Mouse (Mus musculus) fat pad, adult 2 months (tissue): ENCODE measurements around the gene Akr7a5.

Experiments
- DNase-seq: peaks from one replicate; pipeline ENCODE4 v3.0.0-alpha.2; 2011; ENCODE audit warnings: low read depth, low spot score; ENCODE audit errors: extremely low read depth

Gene Akr7a5

DNA sequence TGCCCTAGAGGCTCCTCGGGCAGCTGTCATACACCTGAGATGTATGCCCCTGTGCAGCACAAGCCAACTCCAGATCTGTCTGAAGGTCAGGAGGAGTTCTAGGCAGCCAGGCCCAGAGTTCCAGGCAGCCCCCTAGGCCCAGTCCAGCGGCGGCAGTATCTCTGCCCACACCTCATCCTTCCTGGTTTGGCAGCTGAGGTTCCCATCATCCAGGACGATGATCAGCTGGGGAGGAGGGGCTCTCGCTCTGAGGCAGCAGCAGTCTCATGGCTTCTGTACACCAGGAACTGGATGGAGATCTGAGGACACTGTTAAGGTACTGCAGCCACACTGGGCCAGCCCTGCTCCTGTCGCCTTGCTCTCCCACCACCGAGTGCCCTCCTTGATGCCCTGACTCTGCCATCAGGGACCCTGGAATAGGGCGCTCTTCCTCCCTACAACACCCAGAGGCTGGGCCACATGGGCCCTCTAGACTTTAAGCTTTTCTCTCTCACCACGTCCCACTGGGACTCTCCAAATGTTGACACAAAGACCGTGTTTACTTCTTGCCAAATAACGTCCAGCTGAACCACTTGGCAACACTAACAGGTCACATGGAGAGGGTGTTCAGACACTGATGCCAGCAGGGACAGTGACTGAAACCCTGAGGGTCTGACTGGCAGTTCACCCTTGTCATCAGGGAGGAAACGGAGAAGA is 11.7 kb upstream of the Akr7a5 start:
- no peak for DNase-seq

DNA sequence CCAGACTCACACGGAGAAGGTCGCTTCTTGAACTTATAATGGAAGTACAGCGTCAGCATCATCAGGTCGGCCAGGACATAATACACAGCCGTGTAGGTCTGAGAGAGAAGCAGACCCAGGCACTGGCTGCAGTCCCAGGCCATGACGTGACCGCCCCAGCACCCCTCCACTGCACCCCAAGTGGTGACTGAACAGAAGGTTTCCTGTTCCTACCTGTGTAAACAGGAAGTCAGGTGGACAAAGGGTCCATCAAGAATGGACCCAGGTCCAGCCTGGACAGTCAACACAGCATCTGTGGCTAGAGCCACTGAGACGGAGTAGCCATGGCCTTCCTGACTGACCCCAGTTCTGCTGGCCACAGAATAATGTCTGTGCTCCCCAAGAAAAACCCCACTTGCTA is 8.8 kb upstream of the Akr7a5 start:
- no peak for DNase-seq

DNA sequence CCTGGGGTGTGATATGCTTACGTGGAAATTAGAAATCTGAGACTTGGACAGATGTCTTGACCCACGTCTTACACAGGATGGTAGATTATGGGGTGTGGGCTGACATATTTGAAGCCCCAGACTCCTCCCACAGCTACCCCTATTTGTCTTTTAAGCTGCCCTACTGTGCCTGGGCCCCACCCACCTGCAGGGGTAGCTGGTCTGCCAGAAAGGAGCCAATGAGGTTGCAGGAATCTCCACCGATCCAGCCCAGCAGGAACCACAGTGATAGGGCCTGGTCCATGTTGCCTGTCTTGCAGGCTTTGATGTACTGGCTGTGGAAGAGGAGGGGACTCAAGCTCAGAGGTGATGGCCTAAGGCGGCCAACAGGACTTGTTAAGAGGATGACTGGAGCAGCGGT is 8.3 kb upstream of the Akr7a5 start:
- no peak for DNase-seq

DNA sequence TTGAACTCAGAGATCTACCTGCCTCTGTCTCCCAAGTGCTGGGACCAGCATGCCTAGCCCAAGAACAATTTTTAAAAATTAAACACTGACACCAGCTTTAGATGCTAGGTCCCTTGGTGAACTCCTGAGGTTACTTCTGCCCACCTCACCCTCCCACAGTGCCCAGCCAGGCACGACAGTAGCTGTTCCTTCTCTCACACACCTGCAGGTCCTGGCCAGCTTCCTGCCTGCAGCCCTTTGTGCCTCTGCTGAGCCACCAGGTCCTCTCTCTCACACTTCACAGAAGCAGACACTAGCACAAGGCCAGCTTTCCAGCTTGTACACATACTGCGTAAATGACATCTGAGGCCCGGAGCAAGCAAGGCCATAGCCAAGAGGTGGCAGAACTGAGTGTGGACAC is 5.0 kb upstream of the Akr7a5 start:
- DNase-seq, result no peak

DNA sequence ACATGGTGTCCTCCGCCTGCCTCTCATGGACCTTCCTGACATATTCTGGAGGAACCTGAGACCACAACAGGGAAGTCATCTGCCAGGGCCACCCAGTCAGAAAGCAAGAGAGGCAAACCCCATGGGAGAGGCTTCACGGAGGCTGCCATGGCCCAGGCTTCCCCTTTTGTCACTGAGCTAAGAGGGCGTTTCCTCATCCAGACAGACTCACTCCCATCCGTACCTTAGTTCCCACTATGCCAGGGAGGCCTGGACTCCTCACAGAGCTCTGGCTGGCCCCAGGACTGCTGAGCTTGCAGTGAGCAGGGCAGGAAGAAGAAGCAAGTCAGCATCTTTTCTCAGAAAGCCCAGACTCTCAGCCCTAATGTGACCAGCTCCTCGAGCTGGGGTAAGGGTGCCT is 2.6 kb upstream of the Akr7a5 start:
- DNase-seq, result no peak

DNA sequence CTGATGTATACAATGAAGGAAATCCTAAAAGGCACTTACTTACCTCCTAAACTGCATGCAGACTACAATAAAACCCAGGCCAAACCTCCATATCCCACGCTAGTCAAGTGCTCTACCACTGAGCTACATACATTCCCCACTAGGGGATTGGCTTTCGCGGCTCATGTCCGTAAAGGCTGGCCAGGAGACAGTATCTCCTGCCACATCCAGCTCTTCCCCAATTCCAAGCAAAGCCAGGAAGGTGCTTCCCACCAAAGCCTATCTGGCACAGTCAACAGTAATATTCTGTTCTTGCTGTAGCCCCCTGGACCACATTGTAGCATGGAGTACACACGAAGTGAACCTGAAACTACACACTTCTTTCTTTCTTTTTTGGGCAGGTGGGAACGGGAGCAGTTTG is 893 bp upstream of the Akr7a5 start:
- DNase-seq, result no peak

DNA sequence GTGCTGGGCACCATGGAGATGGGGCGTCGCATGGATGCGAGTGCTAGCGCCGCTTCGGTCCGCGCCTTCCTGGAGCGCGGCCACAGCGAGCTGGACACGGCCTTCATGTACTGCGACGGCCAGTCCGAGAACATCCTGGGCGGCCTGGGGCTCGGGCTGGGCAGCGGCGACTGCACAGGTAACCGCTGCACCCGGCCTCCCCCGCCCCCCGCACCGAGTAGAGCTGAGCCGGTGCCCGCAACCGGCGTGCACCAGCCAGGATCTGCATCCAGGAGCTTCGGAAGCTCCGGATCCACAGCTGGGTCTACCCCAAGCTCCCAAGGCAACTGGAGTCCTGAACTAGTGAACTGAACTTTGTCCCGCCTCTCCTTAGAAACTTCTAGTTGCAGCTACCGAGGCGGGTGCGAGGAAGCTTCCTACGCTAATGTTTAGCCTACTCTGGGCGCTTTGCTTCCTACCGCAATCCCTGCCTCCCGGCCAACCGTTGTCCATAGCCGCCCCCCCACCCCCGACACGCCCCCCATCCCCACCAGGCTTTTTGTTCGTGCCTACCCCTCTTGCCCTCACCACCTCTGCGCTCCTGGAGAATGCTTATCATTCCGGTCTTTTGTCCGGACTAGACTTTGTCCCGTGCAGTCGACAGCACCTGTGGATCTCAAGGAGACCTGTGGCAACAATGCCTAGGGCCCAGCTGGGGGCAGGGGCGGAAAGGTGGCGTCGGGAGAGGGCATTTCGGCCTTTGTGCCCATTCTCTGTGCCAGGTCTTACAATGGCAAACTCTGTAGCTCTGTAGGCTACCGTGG is 556 bp downstream of the Akr7a5 start:
- DNase-seq, result no peak

DNA sequence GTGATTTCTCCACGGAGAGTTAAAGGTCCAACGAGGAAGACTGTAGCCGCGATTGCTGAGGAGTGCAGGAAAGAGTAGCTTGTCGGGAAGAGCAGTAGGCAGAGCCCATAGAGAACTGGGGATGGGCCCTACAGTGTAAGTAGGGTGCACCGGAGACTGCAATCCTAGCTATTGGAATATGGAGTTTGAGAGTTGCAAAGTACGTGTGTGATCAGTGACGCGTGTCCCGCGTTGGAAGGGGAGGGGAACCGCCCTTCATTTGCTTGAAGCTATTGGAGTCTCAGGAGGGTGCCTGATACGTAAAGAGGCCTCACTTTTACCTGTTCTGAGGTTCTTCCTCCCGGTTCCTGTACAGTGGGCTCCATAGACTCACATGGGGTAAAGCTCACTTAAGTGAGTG is 1.2 kb downstream of the Akr7a5 start:
- DNase-seq, result no peak

DNA sequence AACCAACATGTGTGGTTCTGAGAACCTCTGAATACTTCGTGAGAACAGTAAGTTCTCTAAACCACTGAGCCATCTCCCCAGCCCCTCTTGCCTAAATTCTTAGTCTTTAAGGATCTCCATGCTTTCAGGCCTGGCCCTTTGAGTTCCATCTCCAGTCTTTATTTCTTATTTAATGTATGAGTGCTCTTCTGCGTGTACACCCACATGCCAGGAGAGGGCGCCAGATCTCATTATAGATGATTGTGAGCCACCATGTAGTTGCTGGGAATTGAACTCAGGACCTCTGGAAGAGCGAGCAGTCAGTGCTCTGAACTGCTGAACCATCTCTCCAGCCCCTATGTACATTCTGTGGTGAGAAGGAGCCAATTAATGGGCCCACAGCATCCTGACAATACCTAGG is 2.1 kb downstream of the Akr7a5 start:
- no peak for DNase-seq

DNA sequence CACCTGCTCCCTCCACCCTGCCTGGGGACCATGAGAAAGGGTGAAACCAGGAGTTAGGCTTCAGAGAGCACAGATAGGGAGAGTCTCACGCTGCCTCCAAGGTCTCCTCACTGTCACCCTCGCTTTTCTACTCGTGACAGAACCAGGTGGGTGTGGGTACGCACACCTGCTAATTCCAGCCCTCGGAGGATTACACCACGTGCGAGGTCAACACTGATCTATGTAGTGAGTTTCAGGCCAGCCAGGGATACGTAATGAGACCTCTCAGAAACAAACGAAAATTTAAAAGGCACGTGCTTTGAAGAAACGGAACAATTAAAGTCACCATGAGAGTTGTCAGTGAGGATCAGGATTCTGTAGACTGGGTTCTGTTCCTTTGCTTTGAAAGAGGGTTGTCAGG is 7.9 kb downstream of the Akr7a5 start:
- DNase-seq, result no peak

DNA sequence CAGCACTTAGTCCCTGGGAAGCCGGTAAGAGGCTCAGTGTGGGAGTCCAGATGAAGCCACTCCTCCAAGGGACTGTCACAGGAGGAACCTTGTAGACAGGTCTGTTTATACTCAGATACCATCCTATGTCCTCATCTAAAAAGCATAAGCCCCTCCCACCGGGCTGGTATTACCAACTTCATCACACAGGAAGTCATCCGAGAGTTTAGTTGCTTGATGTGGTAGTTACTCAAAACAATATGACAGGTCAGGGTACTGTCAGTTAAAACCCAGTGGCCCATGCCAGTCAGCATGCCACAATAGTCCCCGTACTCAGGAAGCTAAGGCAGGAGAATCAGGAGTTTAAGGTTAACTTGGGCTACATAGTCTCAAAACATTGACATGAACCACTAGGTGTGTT is 9.2 kb downstream of the Akr7a5 start:
- no peak for DNase-seq

DNA sequence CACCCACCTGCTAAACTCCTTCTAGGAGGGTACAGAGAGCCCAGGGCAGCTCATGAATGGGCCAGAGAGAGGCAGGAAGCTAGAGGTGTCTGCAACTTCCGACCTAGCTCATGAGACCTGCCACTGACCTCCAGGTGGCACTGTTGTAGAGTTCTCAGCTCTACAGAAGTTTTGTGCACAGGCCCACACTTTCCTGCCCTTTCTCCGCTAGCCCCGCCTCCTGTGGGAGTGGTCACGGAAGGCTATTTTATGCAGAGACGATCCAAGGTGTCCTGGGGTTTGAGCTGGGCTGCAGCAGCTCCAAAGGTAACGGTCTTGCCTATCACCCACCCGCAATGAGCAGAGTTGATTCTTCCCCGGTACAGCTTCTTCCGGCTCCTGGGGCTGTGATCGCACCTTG is 20.1 kb downstream of the Akr7a5 start:
- DNase-seq, result no peak

DNA sequence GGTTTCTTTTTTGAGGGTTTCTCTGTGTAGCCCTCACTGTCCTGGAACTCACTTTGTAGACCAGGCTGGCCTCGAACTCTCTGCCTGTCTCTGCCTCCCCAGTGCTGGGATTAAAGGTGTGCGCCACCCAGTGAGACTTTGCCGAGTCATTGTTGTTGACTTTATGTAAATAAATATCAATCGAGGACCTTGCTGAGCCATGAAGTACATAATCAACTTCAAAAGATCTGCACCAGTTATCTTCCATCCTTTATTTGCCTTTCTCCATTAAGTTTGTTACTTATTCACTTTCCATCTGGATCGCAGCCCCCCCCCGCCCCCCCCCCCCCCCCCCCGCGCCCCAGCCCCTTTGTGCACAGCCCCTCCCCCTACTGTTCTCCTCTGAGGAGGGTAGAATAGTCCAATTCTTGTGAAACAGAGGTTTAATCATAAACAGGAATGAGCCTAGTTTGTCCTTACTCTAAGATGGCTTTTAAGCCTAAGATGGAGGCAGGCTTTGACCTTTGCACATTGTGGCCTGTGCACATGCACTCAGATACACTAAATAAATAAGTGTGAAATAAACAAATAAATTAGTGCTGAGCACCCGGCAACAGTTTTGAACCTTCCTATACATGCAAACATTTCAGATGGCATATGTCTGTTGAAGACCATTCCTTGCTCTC is 24.2 kb downstream of the Akr7a5 start:
- DNase-seq, result no peak

DNA sequence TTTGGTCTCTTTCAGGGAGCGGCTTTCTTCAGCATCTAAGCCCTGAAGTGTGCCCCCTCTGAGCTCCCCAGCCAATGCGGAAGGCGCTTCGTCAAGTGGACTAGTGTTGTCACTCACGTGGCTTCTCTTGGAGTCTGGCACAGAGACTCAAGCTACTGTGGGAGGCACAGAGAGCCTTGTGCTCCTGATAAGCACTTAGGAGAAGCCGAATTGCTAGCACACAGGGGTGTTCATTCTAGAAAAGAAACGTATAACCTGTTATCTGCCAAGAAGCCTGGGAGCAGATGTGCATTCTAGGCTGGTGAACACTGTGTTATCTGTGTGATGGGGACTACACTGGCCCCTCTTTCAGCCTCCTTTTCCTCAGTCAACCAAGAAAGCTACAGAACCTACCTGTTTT is 25.0 kb downstream of the Akr7a5 start:
- DNase-seq, result no peak

DNA sequence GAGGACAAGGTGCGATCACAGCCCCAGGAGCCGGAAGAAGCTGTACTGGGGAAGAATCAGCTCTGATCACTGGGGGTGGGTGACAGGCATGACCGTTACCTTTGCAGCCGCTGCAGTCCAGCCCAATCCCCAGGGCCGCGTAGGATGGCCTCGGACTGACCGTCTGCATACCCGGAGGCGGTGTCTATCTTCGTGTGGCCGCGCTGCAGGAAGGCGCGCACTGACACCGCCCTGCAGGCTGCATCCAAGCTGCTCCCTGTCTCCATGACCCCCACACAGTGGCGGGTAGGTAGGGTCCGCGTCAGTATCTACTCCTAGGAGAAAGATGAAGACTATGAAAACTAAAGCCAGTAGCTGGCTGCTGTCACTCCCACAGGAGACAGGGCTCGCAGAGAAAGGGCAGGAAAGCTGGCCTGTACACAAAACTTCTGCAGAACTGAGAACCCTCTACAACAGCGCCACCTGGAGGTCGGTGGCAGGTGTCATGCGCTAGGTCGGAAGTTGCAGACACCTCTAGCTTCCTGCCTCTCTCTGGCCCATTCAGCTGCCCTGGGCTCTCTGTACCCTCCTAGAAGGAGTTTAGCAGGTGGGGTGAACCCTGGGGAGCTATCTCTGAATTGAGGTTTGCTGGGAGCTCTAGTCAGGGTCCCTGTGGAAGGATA is 26.4 kb downstream of the Akr7a5 start:
- no peak for DNase-seq

DNA sequence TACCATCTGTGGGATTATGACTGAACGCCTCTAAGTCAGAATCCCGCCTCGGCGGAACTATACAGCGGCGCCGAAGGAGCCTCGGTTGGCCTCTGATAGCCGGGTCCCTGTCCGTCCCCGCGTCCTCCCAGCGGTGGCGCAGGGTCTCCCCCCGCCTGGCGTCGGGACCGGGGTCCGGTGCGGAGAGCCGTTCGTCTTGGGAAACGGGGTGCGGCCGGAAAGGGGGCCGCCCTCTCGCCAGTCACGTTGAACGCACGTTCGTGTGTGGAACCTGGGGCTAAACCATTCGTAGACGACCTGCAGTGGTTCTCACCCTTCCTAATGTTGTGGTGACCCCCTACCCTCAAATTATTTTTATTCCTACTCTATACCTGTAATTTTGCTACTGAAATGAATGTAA is 27.6 kb downstream of the Akr7a5 start:
- no peak for DNase-seq

DNA sequence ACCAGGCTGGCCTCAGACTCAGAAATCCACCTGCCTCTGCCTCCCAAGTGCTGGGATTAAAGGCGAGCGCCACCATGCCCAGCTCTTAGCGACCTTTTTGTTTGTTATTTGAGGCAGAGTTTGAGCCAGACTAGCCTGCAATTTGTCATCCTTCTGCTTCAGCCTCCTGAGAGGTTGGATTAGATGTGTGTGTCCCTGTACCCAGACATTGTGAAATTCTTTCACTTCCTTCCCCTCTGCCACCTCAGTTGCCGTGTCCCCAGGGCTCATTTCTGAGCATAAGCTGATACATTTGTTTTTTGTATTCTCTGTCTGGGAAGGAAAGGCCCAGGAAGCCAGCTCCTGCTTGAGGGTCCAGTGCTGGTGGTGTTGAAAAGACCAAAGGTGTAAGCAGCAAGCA is 30.3 kb downstream of the Akr7a5 start:
- DNase-seq, result no peak

DNA sequence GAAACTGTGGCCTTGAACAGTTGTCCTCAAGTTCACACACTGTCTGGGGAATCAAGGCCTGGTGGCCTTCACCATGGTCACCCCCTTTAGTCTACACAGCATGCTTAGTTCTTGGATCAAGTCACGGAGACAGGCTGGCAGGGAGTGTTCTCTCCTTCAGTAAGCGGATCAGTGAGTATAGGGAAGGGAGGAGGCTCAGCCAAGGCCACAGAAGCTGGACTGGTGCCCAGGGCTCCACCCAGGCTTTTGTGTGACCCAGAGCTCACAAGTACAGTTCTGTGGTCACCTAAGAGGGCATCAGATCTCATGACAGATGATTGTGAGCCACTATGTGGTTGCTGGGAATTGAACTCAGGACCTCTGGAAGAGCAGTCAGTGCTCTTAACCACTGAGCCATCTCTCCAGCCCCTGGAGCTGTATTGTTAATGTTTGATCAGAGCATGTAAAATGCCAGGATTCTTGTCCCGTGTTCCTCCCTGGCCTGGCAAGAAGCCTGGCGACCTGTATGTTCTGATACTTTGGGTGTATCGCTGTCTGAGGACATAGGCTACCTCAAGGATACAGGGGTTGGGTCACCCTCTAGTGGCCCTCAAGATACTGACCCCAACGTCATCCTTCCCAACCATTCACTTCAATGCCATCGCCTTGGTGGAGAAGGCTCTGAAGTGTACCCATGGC is 31.2 kb downstream of the Akr7a5 start:
- DNase-seq, result no peak

DNA sequence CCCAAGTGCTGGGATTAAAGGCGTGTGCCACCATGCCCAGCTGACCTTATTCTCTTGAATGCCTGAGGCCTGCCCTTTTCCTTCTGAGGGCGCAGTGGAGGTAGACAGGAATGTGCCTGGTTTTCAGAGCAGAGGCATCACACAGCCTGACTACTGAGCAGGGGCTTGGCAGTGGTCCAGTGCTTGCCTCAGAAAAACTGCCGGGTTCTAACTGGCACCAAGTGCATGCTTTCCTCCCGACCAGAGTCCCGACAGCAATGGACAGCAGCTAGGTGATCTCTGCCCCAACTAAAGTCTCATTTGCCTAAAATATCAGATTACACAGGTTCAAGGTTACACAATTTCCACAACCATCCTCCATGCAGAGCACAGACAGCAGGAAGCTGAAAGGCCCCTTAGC is 33.2 kb downstream of the Akr7a5 start:
- no peak for DNase-seq

DNA sequence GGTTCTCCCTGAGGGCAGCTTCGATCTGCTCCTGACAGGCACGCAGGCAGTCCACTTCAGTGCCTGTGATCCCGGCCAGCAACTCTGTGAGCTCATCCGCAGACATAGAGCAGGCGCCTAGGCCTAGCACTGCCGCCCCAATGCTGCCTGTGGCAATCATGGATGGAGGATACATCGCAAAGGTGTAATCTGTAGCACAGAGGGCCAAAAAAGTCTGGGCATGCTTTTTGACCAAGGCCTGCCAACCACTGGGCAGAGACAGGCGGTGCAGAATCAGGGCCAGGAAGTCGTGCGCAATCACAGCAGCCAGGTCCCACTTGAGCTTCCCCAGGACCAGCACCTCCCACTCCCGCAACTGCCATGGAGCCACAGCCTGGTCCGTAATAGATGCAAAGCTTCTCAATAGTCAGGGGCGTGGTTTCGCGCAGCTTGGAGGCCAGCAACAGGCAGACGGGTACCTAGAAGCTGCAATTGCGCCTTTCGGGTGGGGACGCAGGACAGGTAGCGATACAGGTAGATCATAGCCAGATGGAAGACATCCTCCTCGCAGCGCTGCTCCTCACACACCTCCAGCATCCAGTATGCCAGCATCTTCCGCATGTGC is 35.0 kb downstream of the Akr7a5 start:
- peak; percentile 16 for DNase-seq
